Mouse (Mus musculus): ENCODE measurements around the gene Pakap. TPM values are rescaled to one million over a fixed set of nuclear protein-coding genes. Genes with fewer than 3 reads are reported as not detected.

Pakap gene
- polyA plus RNA-seq, 1 experiment: not detected

- Histone ChIP-seq H3K4me1 (ENCODE audit: control insufficient read depth) (no peaks in the 10 kb centered on the region), H3K27me3 (ENCODE audit: control insufficient read depth) (no peaks in the 10 kb centered on the region), H3K36me3 (ENCODE audit: control insufficient read depth) (no peaks in the 10 kb centered on the region), H3K4me3 (replicated peaks) (no peak overlapping the region), H3K9me3 (ENCODE audit: control insufficient read depth, low read length) (no peaks in the 10 kb centered on the region)
- TF ChIP-seq GATA1 (IDR thresholded peaks at IDR 0.05; ENCODE audit: low read length) (no peak), TAL1 (IDR thresholded peaks at IDR 0.05; ENCODE audit: low read length) (no peak)
Measured at GRCm38 (mm10) chr4:57626921-57627320, 58.9 kb downstream of the Pakap start.

- no peaks in the 10 kb centered on the region for H3K4me1 ChIP-seq (ENCODE audit: control insufficient read depth)
- H3K4me3 ChIP-seq (replicated peaks): no peak overlapping the region
- TF ChIP-seq TAL1 (IDR thresholded peaks at IDR 0.05; ENCODE audit: low read length) (no peak), GATA1 (IDR thresholded peaks at IDR 0.05; ENCODE audit: low read length) (no peak)
- no peaks in the 10 kb centered on the region for H3K27me3 ChIP-seq (ENCODE audit: control insufficient read depth)
- no peaks in the 10 kb centered on the region for H3K9me3 ChIP-seq (ENCODE audit: control insufficient read depth, low read length)
- H3K36me3 ChIP-seq (ENCODE audit: control insufficient read depth): no peaks in the 10 kb centered on the region
Measured at GRCm38 (mm10) chr4:57632386-57632785, 64.4 kb downstream of the Pakap start.

GRCm38 (mm10) chr4:57633052-57633451 is 65.1 kb downstream of the Pakap start:
- H3K36me3 ChIP-seq (ENCODE audit: control insufficient read depth): no peaks in the 10 kb centered on the region
- TF ChIP-seq TAL1 (IDR thresholded peaks at IDR 0.05; ENCODE audit: low read length) (no peak), GATA1 (IDR thresholded peaks at IDR 0.05; ENCODE audit: low read length) (no peak)

GRCm38 (mm10) chr4:57634956-57635355 is 67.0 kb downstream of the Pakap start:
- no peak overlapping the region for H3K4me3 ChIP-seq (replicated peaks)
- no peaks in the 10 kb centered on the region for H3K9me3 ChIP-seq (ENCODE audit: control insufficient read depth, low read length)
- TF ChIP-seq TAL1 (IDR thresholded peaks at IDR 0.05; ENCODE audit: low read length) (no peak), GATA1 (IDR thresholded peaks at IDR 0.05; ENCODE audit: low read length) (no peak)
- no peaks in the 10 kb centered on the region for H3K4me1 ChIP-seq (ENCODE audit: control insufficient read depth)
- peaks cover 2% of the 10 kb centered on the region; the same call in 1 of the 2 replicates for H3K27me3 ChIP-seq (ENCODE audit: control insufficient read depth)
- no peaks in the 10 kb centered on the region for H3K36me3 ChIP-seq (ENCODE audit: control insufficient read depth)

More at GRCm38 (mm10) chr4:57633052-57633451, 65.1 kb downstream of the Pakap start:
- Histone ChIP-seq H3K27me3 (ENCODE audit: control insufficient read depth) (no peaks in the 10 kb centered on the region), H3K4me3 (replicated peaks) (no peak overlapping the region), H3K9me3 (ENCODE audit: control insufficient read depth, low read length) (no peaks in the 10 kb centered on the region), H3K4me1 (ENCODE audit: control insufficient read depth) (no peaks in the 10 kb centered on the region)

GRCm38 (mm10) chr4:57636782-57637482 is 69.0 kb downstream of the Pakap start:
- peaks cover 2% of the 10 kb centered on the region; the same call in 1 of the 2 replicates for H3K27me3 ChIP-seq (ENCODE audit: control insufficient read depth)
- H3K4me3 ChIP-seq (replicated peaks): no peak overlapping the region
- TF ChIP-seq TAL1 (IDR thresholded peaks at IDR 0.05; ENCODE audit: low read length) (no peak), GATA1 (IDR thresholded peaks at IDR 0.05; ENCODE audit: low read length) (no peak)
- no peaks in the 10 kb centered on the region for H3K9me3 ChIP-seq (ENCODE audit: control insufficient read depth, low read length)
- no peaks in the 10 kb centered on the region for H3K36me3 ChIP-seq (ENCODE audit: control insufficient read depth)
- H3K4me1 ChIP-seq (ENCODE audit: control insufficient read depth): no peaks in the 10 kb centered on the region

- Histone ChIP-seq H3K9me3 (ENCODE audit: control insufficient read depth, low read length) (no peaks in the 10 kb centered on the region), H3K36me3 (ENCODE audit: control insufficient read depth) (no peaks in the 10 kb centered on the region), H3K27me3 (ENCODE audit: control insufficient read depth) (peaks cover 2% of the 10 kb centered on the region; the same call in 1 of the 2 replicates), H3K4me1 (ENCODE audit: control insufficient read depth) (no peaks in the 10 kb centered on the region), H3K4me3 (replicated peaks) (no peak overlapping the region)
- TF ChIP-seq GATA1 (IDR thresholded peaks at IDR 0.05; ENCODE audit: low read length) (no peak), TAL1 (IDR thresholded peaks at IDR 0.05; ENCODE audit: low read length) (no peak)
Measured at GRCm38 (mm10) chr4:57637636-57638386, 69.8 kb downstream of the Pakap start.

GRCm38 (mm10) chr4:57638941-57639340 is 71.0 kb downstream of the Pakap start:
- TF ChIP-seq GATA1 (IDR thresholded peaks at IDR 0.05; ENCODE audit: low read length): no peak
- no peak for TF ChIP-seq TAL1 (IDR thresholded peaks at IDR 0.05; ENCODE audit: low read length)
- Histone ChIP-seq H3K9me3 (ENCODE audit: control insufficient read depth, low read length) (no peaks in the 10 kb centered on the region), H3K4me3 (replicated peaks) (no peak overlapping the region), H3K36me3 (ENCODE audit: control insufficient read depth) (no peaks in the 10 kb centered on the region), H3K4me1 (ENCODE audit: control insufficient read depth) (no peaks in the 10 kb centered on the region), H3K27me3 (ENCODE audit: control insufficient read depth) (peaks cover 2% of the 10 kb centered on the region; the same call in 1 of the 2 replicates)

GRCm38 (mm10) chr4:57640222-57640621 is 72.2 kb downstream of the Pakap start:
- Histone ChIP-seq H3K4me1 (ENCODE audit: control insufficient read depth) (no peaks in the 10 kb centered on the region), H3K9me3 (ENCODE audit: control insufficient read depth, low read length) (no peaks in the 10 kb centered on the region), H3K36me3 (ENCODE audit: control insufficient read depth) (no peaks in the 10 kb centered on the region), H3K4me3 (replicated peaks) (no peak overlapping the region), H3K27me3 (ENCODE audit: control insufficient read depth) (peaks cover 2% of the 10 kb centered on the region; the same call in 1 of the 2 replicates)
- TF ChIP-seq GATA1 (IDR thresholded peaks at IDR 0.05; ENCODE audit: low read length) (no peak), TAL1 (IDR thresholded peaks at IDR 0.05; ENCODE audit: low read length) (no peak)

- no peaks in the 10 kb centered on the region for H3K4me1 ChIP-seq (ENCODE audit: control insufficient read depth)
- no peak overlapping the region for H3K4me3 ChIP-seq (replicated peaks)
- TF ChIP-seq GATA1 (IDR thresholded peaks at IDR 0.05; ENCODE audit: low read length) (no peak), TAL1 (IDR thresholded peaks at IDR 0.05; ENCODE audit: low read length) (no peak)
- H3K27me3 ChIP-seq (ENCODE audit: control insufficient read depth): peaks cover 2% of the 10 kb centered on the region; the same call in 1 of the 2 replicates
- no peaks in the 10 kb centered on the region for H3K36me3 ChIP-seq (ENCODE audit: control insufficient read depth)
- H3K9me3 ChIP-seq (ENCODE audit: control insufficient read depth, low read length): no peaks in the 10 kb centered on the region
Measured at GRCm38 (mm10) chr4:57640971-57641370, 73.0 kb downstream of the Pakap start.

Data from erythroblast, embryonic 14.5 days (primary cell).